Mouse (Mus musculus): ENCODE data around the gene Il17ra. TPM values are rescaled to one million over a fixed set of nuclear protein-coding genes. Genes with fewer than 3 reads are reported as not detected.

Il17ra gene
- polyA plus RNA-seq, 1 experiment: 12.0 TPM

- Histone ChIP-seq H3K4me3 (no peak overlapping the region), H3K79me2 (ENCODE audit: control insufficient read depth, insufficient read depth) (peaks cover 62% of the 10 kb centered on the region), H3K27me3 (ENCODE audit: control insufficient read depth, insufficient read depth, insufficient read length) (no peaks in the 10 kb centered on the region), H3K4me2 (ENCODE audit: low read depth) (peak overlapping the region; percentile 58), H3K36me3 (ENCODE audit: control insufficient read depth, insufficient read depth) (no peaks in the 10 kb centered on the region), H3ac (ENCODE audit: control insufficient read depth, insufficient read length) (no peak overlapping the region)
- TF ChIP-seq CEBPB (IDR thresholded peaks at IDR 0.05; ENCODE audit: insufficient read depth, poor library complexity, severe bottlenecking) (0 out of 2 replicates have a peak, but pooled peaks have one; percentile 38), POLR2AphosphoS2 (IDR thresholded peaks at IDR 0.05; ENCODE audit: insufficient read length, low read depth) (no peak), TCF3 (IDR thresholded peaks at IDR 0.05; ENCODE audit: insufficient read length, low read depth) (no peak), MAX (IDR thresholded peaks at IDR 0.05; ENCODE audit: low read depth) (no peak)
These were observed 7.6 kb downstream of the Il17ra start for GRCm38 (mm10) chr6:120470666-120471065.

GRCm38 (mm10) chr6:120471991-120472441 lies 9.0 kb downstream of the Il17ra start:
- H3K79me2 ChIP-seq (ENCODE audit: control insufficient read depth, insufficient read depth): peaks cover 56% of the 10 kb centered on the region
- H3K36me3 ChIP-seq (ENCODE audit: control insufficient read depth, insufficient read depth): no peaks in the 10 kb centered on the region
- no peak overlapping the region for H3K4me3 ChIP-seq
- TF ChIP-seq TCF3 (IDR thresholded peaks at IDR 0.05; ENCODE audit: insufficient read length, low read depth) (no peak), MYOG (IDR thresholded peaks at IDR 0.05; ENCODE audit: control insufficient read depth in 1 of 3, insufficient read depth in 1 of 3, insufficient read length in 2 of 3, low read depth in 2 of 3) (no peak), MYOD1 (IDR thresholded peaks at IDR 0.05; ENCODE audit: control insufficient read depth in 1 of 3, insufficient read length in 2 of 3, low read depth in 2 of 3) (no peak), SRF (IDR thresholded peaks at IDR 0.05; ENCODE audit: control insufficient read depth, insufficient read length, low read depth) (no peak), POLR2A (IDR thresholded peaks at IDR 0.05; ENCODE audit: insufficient read length, low read depth) (no peak), POLR2AphosphoS2 (IDR thresholded peaks at IDR 0.05; ENCODE audit: insufficient read length, low read depth) (no peak), USF1 (IDR thresholded peaks at IDR 0.05; ENCODE audit: low read depth) (no peak), MAX (IDR thresholded peaks at IDR 0.05; ENCODE audit: low read depth) (no peak), REST (IDR thresholded peaks at IDR 0.05; ENCODE audit: insufficient read depth, insufficient read length) (no peak)
- H3K27me3 ChIP-seq (ENCODE audit: control insufficient read depth, insufficient read depth, insufficient read length): no peaks in the 10 kb centered on the region
- H3K4me2 ChIP-seq (ENCODE audit: low read depth): no peak overlapping the region
- no peak overlapping the region for H3ac ChIP-seq (ENCODE audit: control insufficient read depth, insufficient read length)

GRCm38 (mm10) chr6:120472455-120473140 lies 9.6 kb downstream of the Il17ra start:
- peaks cover 50% of the 10 kb centered on the region for H3K79me2 ChIP-seq (ENCODE audit: control insufficient read depth, insufficient read depth)
- H3K36me3 ChIP-seq (ENCODE audit: control insufficient read depth, insufficient read depth): peaks cover 2% of the 10 kb centered on the region
- no peak overlapping the region for H3K4me3 ChIP-seq
- no peak overlapping the region for H3ac ChIP-seq (ENCODE audit: control insufficient read depth, insufficient read length)
- H3K4me2 ChIP-seq (ENCODE audit: low read depth): no peak overlapping the region
- TF ChIP-seq SRF (IDR thresholded peaks at IDR 0.05; ENCODE audit: control insufficient read depth, insufficient read length, low read depth) (no peak), MYOG (IDR thresholded peaks at IDR 0.05; ENCODE audit: control insufficient read depth in 1 of 3, insufficient read depth in 1 of 3, insufficient read length in 2 of 3, low read depth in 2 of 3) (no peak), MYOD1 (IDR thresholded peaks at IDR 0.05; ENCODE audit: control insufficient read depth in 1 of 3, insufficient read length in 2 of 3, low read depth in 2 of 3) (no peak), CEBPB (IDR thresholded peaks at IDR 0.05; ENCODE audit: insufficient read depth, poor library complexity, severe bottlenecking) (no peak), TCF12 (IDR thresholded peaks at IDR 0.05; ENCODE audit: insufficient read depth, poor library complexity, severe bottlenecking) (no peak), TCF3 (IDR thresholded peaks at IDR 0.05; ENCODE audit: insufficient read length, low read depth) (no peak), POLR2AphosphoS2 (IDR thresholded peaks at IDR 0.05; ENCODE audit: insufficient read length, low read depth) (no peak), POLR2A (IDR thresholded peaks at IDR 0.05; ENCODE audit: insufficient read length, low read depth) (no peak), USF1 (IDR thresholded peaks at IDR 0.05; ENCODE audit: low read depth) (no peak), E2F4 (IDR thresholded peaks at IDR 0.05; ENCODE audit: insufficient read depth) (no peak), MAX (IDR thresholded peaks at IDR 0.05; ENCODE audit: low read depth) (no peak), REST (IDR thresholded peaks at IDR 0.05; ENCODE audit: insufficient read depth, insufficient read length) (no peak)
- H3K27me3 ChIP-seq (ENCODE audit: control insufficient read depth, insufficient read depth, insufficient read length): no peaks in the 10 kb centered on the region

- H3K36me3 ChIP-seq (ENCODE audit: control insufficient read depth, insufficient read depth): peaks cover 3% of the 10 kb centered on the region
- TF ChIP-seq TCF3 (IDR thresholded peaks at IDR 0.05; ENCODE audit: insufficient read length, low read depth) (no peak), MYOG (IDR thresholded peaks at IDR 0.05; ENCODE audit: control insufficient read depth in 1 of 3, insufficient read depth in 1 of 3, insufficient read length in 2 of 3, low read depth in 2 of 3) (peak in 1 of 3 experiments; percentile 15), MYOD1 (IDR thresholded peaks at IDR 0.05; ENCODE audit: control insufficient read depth in 1 of 3, insufficient read length in 2 of 3, low read depth in 2 of 3) (peak in 2 of 3 experiments; percentile 37)
These were observed 10.4 kb downstream of the Il17ra start for GRCm38 (mm10) chr6:120473427-120473826.

GRCm38 (mm10) chr6:120475288-120475687 lies 12.2 kb downstream of the Il17ra start:
- no peaks in the 10 kb centered on the region for H3K27me3 ChIP-seq (ENCODE audit: control insufficient read depth, insufficient read depth, insufficient read length)
- no peak overlapping the region for H3K4me3 ChIP-seq
- TF ChIP-seq POLR2A (IDR thresholded peaks at IDR 0.05; ENCODE audit: insufficient read length, low read depth): no peak
- no peak for TF ChIP-seq REST (IDR thresholded peaks at IDR 0.05; ENCODE audit: insufficient read depth, insufficient read length)
- TF ChIP-seq MYOD1 (IDR thresholded peaks at IDR 0.05; ENCODE audit: control insufficient read depth in 1 of 3, insufficient read length in 2 of 3, low read depth in 2 of 3): no peak
- TF ChIP-seq CEBPB (IDR thresholded peaks at IDR 0.05; ENCODE audit: insufficient read depth, poor library complexity, severe bottlenecking): no peak
- no peak for TF ChIP-seq SRF (IDR thresholded peaks at IDR 0.05; ENCODE audit: control insufficient read depth, insufficient read length, low read depth)
- TF ChIP-seq MAX (IDR thresholded peaks at IDR 0.05; ENCODE audit: low read depth): no peak
- TF ChIP-seq POLR2AphosphoS2 (IDR thresholded peaks at IDR 0.05; ENCODE audit: insufficient read length, low read depth): no peak
- no peak for TF ChIP-seq USF1 (IDR thresholded peaks at IDR 0.05; ENCODE audit: low read depth)
- no peak for TF ChIP-seq E2F4 (IDR thresholded peaks at IDR 0.05; ENCODE audit: insufficient read depth)
- TF ChIP-seq TCF12 (IDR thresholded peaks at IDR 0.05; ENCODE audit: insufficient read depth, poor library complexity, severe bottlenecking): no peak
- TF ChIP-seq TCF3 (IDR thresholded peaks at IDR 0.05; ENCODE audit: insufficient read length, low read depth): no peak
- TF ChIP-seq MYOG (IDR thresholded peaks at IDR 0.05; ENCODE audit: control insufficient read depth in 1 of 3, insufficient read depth in 1 of 3, insufficient read length in 2 of 3, low read depth in 2 of 3): no peak
- no peak overlapping the region for H3ac ChIP-seq (ENCODE audit: control insufficient read depth, insufficient read length)
- peaks cover 12% of the 10 kb centered on the region for H3K36me3 ChIP-seq (ENCODE audit: control insufficient read depth, insufficient read depth)
- H3K4me2 ChIP-seq (ENCODE audit: low read depth): no peak overlapping the region
- peaks cover 26% of the 10 kb centered on the region for H3K79me2 ChIP-seq (ENCODE audit: control insufficient read depth, insufficient read depth)

More at GRCm38 (mm10) chr6:120473427-120473826, 10.4 kb downstream of the Il17ra start:
- H3K79me2 ChIP-seq (ENCODE audit: control insufficient read depth, insufficient read depth): peaks cover 41% of the 10 kb centered on the region
- no peak overlapping the region for H3K4me2 ChIP-seq (ENCODE audit: low read depth)
- H3ac ChIP-seq (ENCODE audit: control insufficient read depth, insufficient read length): no peak overlapping the region
- no peaks in the 10 kb centered on the region for H3K27me3 ChIP-seq (ENCODE audit: control insufficient read depth, insufficient read depth, insufficient read length)
- no peak overlapping the region for H3K4me3 ChIP-seq
